Mouse (Mus musculus) testis, postnatal 14 days (tissue): ENCODE results near the gene Krt17.
"Not testable (repeated sequence)": the region's sequence is repeated elsewhere in the genome, so short reads cannot be mapped to it uniquely, and the experiment has no call there.

Experiments used
- DNase-seq: peaks from one replicate; pipeline ENCODE4 v3.0.0; 2021; ENCODE audit warnings: low spot score

Gene Krt17

GRCm38 (mm10) chr11:100262058-100262980 lies 1.5 kb upstream of the Krt17 start:
- DNase-seq, result no peak

- DNase-seq, result no peak
These were observed 391 bp upstream of the Krt17 start for GRCm38 (mm10) chr11:100261235-100261605.

GRCm38 (mm10) chr11:100259079-100259478 lies 1.8 kb downstream of the Krt17 start:
- no peak for DNase-seq

GRCm38 (mm10) chr11:100257967-100258366 lies 2.9 kb downstream of the Krt17 start:
- DNase-seq, result no peak

- no peak for DNase-seq
These were observed 5.3 kb downstream of the Krt17 start for GRCm38 (mm10) chr11:100255514-100255913.

- DNase-seq, result no peak
These were observed 6.3 kb downstream of the Krt17 start for GRCm38 (mm10) chr11:100254360-100255090.

GRCm38 (mm10) chr11:100248852-100249465 lies 11.9 kb downstream of the Krt17 start, which contains the start of gene Krt16:
TSS of gene Krt16 (minus strand) at chr11:100248902.
- DNase-seq, result no peak

GRCm38 (mm10) chr11:100246471-100246870 lies 14.4 kb downstream of the Krt17 start:
- not testable (repeated sequence) for DNase-seq

- not testable (repeated sequence) for DNase-seq
These were observed 20.6 kb downstream of the Krt17 start for GRCm38 (mm10) chr11:100240272-100240671.

- DNase-seq, result no peak
These were observed 39.1 kb downstream of the Krt17 start for GRCm38 (mm10) chr11:100221741-100222140.

- DNase-seq, result no peak
These were observed 41.5 kb downstream of the Krt17 start for GRCm38 (mm10) chr11:100219304-100219703.

GRCm38 (mm10) chr11:100208542-100208941 lies 52.3 kb downstream of the Krt17 start:
- no peak for DNase-seq

- no peak for DNase-seq
These were observed 53.3 kb downstream of the Krt17 start, which contains the start of gene Krt14 for GRCm38 (mm10) chr11:100207498-100207897. TSS of gene Krt14 (minus strand) at chr11:100207548.
